Mouse (Mus musculus): ENCODE data around the gene Prtg.

DNA sequence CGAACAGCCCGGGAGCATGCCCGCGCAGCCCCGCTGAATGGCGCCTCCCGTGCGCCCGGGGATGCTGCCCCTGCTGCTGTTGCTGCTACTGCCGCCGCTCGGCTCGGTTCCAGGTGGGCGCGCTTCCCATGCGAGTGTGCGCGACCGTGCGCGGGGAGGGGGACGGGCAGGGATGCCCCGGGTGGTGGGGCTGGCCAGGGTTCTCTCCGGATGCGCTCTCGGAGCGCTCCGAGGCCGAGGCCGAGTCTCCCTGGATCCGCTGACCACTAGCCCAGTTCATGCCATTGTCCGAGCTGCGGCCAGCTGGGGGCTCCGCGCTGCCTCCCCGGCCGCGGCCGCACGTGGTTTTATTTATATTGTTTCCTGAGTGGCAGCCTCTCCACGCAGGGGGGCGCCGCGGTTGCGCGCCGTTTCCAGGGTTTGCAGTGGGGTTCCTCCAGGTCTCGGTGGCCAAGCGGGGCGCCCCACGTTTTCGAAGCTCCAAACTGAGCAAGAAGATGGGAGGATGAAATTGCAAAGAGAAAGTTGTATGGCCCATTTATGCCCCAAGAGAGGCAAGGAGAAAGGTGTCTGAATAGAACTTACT is 839 bp downstream of the Prtg start:
- TF ChIP-seq CTCF (IDR thresholded peaks at IDR 0.05; ENCODE audit: low read depth) (no peak), EP300 (IDR thresholded peaks at IDR 0.05; ENCODE audit: low read depth) (no peak)
